Mouse (Mus musculus) stomach, postnatal 0 days (tissue): Measurements from ENCODE around the gene Fxyd6.

Experiments
- CTCF ChIP-seq: IDR thresholded peaks from 2 replicates; pipeline ENCODE4 v1.5.1; 2016; ENCODE audit warnings: antibody characterized with exemption, low read depth, mild to moderate bottlenecking, moderate library complexity
- EP300 ChIP-seq: optimal IDR thresholded peaks from 2 replicates; pipeline ENCODE3; 2016; ENCODE audit warnings: antibody characterized with exemption

DNA sequence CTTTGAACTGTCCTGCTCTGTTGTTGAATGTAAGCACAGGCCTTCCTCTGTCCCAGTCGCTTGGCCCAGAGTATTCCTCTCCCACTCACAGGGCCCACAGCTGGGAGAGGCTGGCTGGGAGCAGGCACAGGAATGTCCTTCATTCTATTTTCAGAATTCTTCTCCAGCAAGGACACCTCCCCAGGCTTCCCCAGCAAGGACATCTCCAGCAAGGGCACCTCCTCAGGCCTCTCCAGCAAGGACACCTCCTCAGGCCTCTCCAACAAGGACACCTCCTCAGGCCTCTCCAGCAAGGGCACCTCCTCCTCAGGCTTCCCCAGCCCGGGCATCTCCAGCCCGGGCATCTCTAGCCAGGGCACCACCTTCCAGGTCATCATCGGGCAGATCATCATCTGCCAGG, 41.7 kb upstream of the Fxyd6 start:
- TF ChIP-seq CTCF (no peak), EP300 (no peak)
